Mouse (Mus musculus) gastrocnemius, adult 18-20 months (tissue): ENCODE data around the gene Nt5e. TPM values are rescaled to one million over a fixed set of nuclear protein-coding genes. Genes with fewer than 3 reads are reported as not detected.

Experiments
- DNase-seq: peaks from one replicate; pipeline ENCODE4 v3.0.0; 2021; ENCODE audit warnings: low spot score
- total RNA-seq, 2 experiments: library from RNA; stranded (reverse); gene quantifications; 2 replicates each; pipeline ENCODE4 v1.2.3; 2021

The Nt5e gene
- total RNA-seq, 2 experiments from 2014 or later = 1.6 to 2.7 TPM

DNA sequence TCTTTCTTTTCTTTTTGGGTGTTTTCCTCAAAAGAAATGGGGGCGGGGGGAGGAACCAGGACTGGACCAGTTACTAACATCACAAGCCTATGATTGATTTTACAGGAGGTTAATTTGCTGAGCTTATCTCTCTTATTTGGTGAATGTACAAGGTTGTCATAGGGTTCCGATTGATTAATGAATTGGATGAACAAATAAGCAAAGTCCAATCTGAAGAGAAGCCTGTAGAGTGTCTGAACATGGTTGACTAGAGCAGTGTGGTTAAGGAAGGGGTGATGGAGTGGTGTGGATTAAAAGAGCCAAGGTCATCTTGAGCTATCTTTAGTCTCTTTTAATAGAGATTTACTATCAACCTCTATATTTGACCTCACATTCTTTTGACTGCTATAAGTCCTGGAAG is 17.4 kb downstream of the Nt5e start:
- no peak for DNase-seq

DNA sequence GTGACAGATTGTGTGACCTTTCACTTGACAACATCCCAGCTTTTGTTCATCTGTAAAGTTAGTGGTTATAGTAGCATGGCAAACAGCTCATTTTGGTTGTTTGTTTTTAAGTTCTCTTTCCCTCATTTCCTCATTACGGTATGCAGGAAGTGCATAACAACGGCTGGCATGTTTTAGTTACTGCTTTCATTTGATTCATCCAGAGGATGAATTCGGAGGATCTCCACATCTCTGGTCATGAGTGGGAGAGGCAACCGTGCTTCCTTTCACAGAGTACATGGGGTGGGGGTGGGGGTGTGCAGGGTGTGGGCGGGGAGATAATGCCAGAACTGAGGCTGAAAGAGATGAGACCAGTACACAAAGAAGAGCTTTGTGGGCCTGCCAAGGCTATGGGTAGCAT is 19.9 kb downstream of the Nt5e start:
- DNase-seq = no peak

DNA sequence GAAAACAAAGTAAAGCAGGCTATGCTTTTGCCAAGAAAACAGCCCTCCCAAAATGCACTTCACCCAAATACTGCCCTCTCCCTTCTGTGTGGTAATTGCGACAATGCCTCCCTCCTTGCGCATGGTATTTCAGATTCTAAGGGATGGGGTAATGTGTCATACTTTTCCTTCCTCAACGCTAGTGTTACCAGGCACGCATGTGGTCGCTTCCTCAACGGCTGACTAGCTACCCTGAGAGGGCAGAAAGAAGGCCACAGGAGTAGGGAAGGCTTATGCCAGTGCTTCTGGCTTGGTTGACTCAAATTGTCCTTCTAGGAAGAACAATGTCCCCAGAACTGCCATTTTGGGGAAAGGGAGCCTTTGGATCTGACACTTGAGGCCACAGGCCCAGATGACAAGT is 21.6 kb downstream of the Nt5e start:
- no peak for DNase-seq

- no peak for DNase-seq
These were observed 23.3 kb downstream of the Nt5e start for GRCm38 (mm10) chr9:88350317-88350716.

DNA sequence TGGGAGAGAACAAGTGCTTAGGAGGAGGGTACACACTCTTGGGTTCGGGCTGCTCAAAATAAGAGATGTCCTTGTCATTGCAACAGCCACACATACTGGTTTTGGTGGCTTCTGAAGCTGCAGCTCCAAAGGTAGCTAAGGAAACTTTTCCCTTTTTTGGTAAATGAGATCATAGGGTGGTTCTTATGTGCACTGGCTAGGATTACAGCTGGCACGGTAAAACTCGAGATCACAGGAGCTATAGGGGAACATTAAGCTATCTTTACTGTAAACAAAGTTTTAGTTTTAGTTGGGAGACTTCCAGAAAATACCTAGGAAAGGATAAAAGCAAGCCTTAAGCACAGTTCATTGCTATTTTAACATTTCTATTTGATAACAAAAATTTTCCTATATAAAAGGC is 24.2 kb downstream of the Nt5e start:
- no peak for DNase-seq

DNA sequence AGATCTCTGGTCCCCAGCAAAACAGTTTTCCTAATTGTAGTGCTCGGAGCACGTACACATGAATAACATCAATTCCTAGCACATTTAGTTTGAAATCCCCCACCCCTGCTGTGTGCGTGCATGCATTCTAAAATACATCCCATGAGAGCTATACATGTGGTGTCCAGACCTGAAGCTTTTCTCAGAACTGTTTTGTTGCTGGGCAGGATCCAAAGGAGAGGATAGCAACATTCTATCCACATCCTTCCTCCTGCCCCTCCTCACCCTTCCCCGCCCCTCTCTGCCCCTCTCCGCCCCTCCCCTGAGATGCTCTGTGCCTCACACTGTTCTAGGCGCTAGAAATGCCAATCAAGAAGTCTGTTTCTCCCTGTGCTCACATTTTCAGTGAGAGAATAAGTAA is 25.7 kb downstream of the Nt5e start:
- no peak for DNase-seq

DNA sequence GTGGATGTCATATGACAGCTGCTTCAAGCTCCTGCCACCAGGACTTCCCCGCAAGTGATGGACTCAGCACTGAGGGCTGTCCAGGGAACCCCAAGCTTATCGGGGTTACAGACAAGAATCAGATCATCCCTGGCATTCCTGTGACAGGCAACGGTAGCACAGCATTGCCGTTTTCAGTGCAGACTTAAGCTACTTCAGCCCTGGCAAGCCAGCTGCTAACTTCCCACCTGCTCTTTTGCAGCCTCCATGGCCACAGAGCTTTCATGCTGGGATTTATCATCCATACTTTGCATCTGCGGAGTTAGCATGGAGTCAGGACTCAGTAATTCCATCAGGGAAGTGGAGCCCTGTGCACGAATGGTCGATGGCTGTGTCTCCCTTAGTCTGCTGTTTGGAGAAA is 26.5 kb downstream of the Nt5e start:
- DNase-seq = no peak

GRCm38 (mm10) chr9:88357173-88357572 is 30.2 kb downstream of the Nt5e start:
- no peak for DNase-seq

- no peak for DNase-seq
These were observed 32.1 kb downstream of the Nt5e start for GRCm38 (mm10) chr9:88359140-88359539.

GRCm38 (mm10) chr9:88361211-88361909 is 34.4 kb downstream of the Nt5e start:
- no peak for DNase-seq

GRCm38 (mm10) chr9:88362055-88362850 is 35.3 kb downstream of the Nt5e start:
- DNase-seq = no peak

DNA sequence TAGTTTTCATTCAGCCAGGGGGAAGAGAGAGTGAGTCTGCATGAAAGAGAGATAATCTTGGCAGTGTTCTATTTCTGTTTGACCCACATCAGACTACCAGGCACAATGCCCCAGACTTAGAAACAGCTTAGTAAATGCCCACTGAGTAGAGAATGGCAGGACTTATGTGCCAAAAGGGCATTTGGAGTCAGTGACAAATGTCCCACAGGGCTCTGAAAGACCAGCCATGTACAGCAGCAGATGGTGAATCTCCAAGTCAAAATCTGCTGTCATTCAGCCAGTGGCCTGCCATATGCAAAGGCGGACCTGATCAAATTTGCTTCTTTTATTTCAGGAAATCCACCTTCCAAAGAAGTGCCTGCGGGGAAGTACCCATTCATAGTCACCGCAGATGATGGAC is 36.1 kb downstream of the Nt5e start:
- DNase-seq = no peak

DNA sequence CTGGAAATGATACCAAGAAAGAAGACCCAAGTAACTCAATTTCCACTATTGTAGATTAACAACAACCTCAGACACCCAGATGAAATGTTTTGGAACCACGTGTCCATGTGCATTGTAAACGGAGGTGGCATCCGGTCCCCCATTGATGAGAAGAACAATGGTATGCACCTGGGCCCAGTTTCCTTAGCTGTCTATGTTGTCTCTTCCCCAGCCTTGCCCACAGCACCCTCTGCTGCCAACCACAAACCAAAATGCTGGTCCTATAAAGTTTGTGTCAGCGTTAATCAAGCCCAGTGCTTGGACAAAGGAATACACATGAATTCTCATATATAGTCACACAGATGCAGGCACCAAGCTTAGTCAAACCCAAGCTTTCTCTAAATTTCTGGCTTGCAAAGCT is 39.3 kb downstream of the Nt5e start:
- no peak for DNase-seq

GRCm38 (mm10) chr9:88366819-88367218 is 39.8 kb downstream of the Nt5e start:
- no peak for DNase-seq

DNA sequence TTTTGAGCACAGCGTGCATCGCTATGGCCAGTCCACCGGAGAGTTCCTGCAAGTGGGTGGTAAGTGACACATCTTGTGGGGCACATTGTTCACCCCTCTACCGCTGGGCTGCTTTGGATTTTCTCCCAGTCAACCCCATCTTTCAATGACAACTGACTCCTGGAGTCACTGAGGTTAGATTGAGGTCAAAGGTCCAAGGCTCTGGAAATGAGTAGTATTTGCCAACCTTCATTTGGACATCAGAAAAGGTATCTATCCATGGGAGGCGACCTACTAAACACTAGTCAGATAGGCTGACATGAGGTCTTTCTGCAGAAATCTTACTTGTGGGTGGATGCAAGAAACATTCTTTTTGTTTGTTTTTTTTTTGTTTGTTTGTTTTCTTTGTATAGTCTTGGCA is 40.3 kb downstream of the Nt5e start:
- no peak for DNase-seq

GRCm38 (mm10) chr9:88367751-88368150 is 40.8 kb downstream of the Nt5e start:
- DNase-seq = no peak

- DNase-seq = no peak
These were observed 41.5 kb downstream of the Nt5e start for GRCm38 (mm10) chr9:88368476-88368875.

DNA sequence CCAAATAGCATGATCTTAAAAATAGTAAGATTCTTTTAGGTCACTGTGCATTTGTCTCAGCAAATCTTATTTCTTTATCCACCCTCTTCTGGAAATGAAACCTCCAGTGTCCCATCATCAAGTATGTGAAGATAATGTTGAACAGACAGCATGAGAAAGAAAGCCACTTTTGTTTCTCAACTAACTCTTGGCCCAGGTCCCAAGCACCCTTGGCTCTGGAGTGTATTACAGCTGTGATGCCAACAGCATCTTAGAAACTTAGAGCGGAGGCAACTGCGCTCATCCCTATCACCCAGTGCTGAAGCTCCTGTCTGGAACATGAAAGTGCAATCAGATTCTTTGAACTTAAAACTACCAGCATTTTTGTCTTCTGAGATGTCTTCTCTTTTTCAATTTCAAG is 42.7 kb downstream of the Nt5e start:
- peak; percentile 39 for DNase-seq

DNA sequence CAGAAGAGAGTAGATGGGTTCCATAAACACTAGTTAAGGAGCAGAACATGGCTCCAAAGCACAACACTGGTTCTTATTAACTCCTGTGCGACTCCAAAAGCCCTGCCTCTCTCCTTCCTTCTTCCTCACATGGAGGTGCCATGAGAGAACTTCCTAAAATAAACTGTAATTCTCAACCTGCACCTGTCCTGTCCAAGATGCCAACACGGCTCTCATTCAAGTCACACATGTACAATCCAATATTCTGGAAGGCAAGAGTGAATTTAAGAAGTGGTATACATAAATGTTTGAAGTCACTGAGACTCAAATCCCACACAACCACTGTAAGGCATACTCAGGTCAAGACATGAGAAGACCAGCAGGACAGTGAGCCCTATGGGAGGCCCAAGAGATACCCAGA is 44.2 kb downstream of the Nt5e start:
- peak; percentile 73 for DNase-seq

DNA sequence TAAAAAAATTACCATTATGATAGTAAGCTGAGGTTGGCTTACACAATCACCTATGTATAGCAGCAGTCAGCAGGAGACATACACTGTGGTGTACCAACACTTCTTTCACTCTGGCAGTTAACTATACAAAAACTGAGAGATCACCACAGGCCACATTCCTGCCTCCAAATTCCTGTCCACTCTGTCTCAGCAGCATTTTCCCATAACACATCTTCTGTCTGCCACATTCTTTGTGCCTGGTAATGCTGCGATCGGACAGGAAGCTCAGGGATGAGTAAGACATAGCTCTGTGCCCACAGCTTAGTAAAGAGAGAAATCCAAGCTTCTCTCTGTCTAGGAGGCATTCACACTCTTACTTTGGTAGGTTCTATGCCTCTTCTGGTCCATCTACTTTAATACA is 46.0 kb downstream of the Nt5e start:
- DNase-seq = no peak

- no peak for DNase-seq
These were observed 50.5 kb downstream of the Nt5e start for GRCm38 (mm10) chr9:88377483-88377882.

GRCm38 (mm10) chr9:88379057-88379456 is 52.1 kb downstream of the Nt5e start:
- DNase-seq = no peak

GRCm38 (mm10) chr9:88380076-88380475 is 53.1 kb downstream of the Nt5e start:
- DNase-seq = no peak
